Mouse (Mus musculus) right cerebral cortex, postnatal 25 days (tissue): ENCODE results near the gene Snf8.

Experiments
- DNase-seq: peaks from one replicate; pipeline ENCODE4 v3.0.0; 2022

Gene Snf8

DNA sequence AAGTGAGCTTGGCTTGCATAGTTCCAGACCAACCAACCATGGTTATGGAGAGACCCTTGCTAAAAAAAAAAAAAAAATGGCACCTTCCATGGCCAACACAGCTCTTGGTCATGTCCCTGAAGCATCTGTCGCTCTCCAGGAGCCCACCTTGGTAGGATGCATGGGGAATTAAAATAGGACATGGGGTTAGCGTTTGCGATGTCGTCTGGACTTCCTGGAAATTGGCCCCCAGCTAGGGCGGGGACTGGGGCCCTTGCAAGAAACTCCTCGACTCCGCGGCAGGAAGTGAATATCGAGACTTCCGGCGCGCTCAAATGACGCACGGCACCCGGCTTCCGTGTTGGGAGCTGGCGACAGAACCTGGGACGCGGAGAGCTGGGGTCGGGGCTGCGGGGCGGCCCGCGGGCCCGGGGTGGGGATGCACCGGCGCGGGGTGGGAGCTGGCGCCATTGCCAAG, at the start of gene Snf8:
TSS of gene Snf8 (plus strand) at position 290 of the 457 bp plus-strand sequence.
- DNase-seq, result peak; percentile 92

GRCm38 (mm10) chr11:95987854-95988447, 46.7 kb upstream of the Snf8 start:
- no peak for DNase-seq

GRCm38 (mm10) chr11:95988533-95988932, 46.2 kb upstream of the Snf8 start:
- DNase-seq, result no peak

DNA sequence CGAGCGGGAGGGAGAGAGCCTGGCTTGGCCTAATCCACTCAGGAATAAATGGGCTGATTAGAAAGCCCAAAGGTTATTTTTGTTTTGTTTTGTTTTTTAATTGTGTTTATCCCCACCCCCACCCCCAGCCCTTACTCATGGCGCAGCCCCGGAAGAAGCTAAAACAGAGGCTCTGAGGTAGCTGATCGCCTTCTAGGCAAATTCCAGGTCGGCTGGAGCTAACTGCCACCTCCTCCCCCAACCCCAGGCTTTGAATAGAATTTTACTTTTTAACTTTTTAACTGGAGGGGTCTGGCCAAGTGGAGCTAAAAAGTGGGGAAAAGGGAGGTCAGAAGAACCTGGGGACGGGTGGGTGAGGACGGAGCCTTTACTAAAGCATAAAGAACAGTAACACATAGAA, 44.8 kb upstream of the Snf8 start:
- DNase-seq, result no peak

DNA sequence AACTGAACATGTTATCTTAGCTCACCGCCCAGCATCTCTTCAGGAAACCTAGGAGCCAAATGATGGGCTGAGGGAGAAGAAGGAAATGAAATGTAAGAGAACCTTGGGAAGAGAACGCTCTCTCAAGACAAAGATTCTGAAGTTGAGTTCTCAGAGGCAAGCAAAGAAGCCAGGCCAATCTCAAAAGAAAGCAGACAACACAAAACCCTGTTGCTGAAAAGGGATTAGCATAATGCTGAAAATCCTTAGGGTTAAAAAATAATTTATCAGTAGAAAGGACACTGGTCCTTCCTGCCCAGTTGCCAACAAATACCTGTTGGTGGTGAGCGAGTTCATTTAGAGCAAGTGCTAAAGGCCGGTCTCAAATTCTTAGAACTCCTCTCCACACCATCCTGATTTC, 44.3 kb upstream of the Snf8 start:
- DNase-seq, result no peak

DNA sequence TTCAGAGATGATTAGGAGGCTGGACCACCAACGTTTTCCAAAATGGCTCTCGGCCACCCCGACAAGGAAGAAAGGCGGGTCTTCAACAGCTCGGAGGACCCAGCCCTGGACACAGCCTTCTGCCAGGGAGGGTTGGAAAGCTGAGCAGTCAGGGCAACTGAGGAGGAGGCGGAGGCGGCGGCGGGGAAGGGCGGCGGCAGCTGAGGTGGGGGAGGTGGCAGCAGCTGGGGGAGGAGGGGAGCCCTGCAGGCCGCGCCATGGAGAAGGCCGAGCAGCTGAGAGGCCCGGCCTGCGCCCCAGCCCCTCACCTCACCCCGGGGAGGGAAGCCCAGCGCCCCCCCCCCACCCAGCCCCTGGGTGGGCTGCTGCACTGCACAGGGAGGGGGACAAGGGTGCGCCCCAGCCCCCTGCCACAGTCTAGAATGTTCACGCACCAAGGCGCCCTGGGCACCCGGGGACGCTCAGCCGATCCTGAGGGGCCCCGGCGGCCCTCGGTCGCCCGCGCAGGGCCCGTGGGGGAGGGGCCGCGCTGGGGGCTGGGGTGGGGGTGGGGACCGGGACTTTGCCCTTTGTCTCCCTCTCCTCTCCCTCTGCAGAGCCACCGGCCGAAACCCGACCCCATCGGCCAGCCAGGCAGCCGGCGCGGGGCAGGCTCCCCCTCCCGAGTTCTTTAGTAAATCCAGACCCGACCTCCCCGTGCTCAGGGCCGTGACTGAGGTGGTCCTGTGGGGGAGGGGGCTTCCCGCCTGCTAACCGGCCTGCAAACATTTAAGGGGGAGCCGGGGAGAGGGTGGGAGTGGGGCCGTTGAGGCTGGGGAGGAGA, 43.6 kb upstream of the Snf8 start:
- DNase-seq, result peak; percentile 10

DNA sequence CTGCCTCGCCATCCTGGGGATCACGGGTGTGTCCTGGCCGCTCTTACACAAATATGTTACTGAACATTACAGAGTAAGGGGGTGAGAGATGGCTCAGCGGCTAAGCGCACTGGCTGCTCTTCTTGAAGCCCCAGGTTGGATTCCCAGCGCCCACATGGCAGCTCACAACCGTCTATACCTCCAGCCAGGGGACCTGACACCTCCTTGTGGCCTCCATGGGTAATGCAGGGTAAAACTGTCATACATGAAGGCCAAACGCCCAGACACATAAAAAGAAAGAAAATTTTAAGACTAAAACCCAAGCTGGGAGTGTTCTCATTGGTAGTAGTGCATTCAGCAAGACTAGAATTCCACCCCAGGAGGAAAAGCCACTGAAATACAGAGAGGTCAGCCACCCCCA, 40.5 kb upstream of the Snf8 start:
- DNase-seq, result no peak

DNA sequence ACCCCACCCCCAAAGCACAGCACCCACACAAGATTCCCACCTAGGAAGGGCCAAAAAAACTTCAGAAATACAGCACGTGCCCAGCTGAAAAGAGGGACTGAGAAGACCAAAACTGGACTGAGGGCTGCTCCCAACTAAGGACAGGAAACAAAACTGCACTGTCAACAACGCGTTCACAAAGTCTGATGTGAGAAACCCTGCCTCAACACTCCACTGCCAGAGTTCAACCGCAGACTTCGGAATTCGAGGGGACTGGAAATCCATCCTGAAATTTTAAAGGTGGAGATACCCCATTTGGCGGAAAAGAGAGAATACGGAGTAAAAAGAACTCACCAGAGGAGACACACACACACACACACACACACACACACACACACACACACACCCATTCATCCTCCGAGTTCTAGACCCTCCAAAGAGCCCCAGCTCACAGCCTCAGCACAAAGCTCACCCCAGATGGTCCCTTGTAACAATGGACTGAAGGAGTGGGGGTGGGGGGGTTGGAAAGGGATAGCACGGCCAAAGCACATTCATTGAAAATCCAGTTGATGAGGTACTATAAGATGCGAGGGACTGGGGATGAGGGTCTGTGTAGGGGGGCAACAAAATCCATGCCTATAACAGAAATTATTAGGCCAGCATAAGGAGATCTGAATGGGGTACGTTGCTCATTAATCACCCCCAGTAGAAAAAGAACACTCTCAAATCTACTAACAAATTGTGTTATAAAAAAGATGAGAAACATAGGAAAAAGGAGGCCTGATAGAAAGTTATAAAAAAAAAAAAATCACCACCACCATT, 31.4 kb upstream of the Snf8 start:
- DNase-seq, result no peak

- no peak for DNase-seq
These were observed 30.5 kb upstream of the Snf8 start for GRCm38 (mm10) chr11:96003969-96004792.

DNA sequence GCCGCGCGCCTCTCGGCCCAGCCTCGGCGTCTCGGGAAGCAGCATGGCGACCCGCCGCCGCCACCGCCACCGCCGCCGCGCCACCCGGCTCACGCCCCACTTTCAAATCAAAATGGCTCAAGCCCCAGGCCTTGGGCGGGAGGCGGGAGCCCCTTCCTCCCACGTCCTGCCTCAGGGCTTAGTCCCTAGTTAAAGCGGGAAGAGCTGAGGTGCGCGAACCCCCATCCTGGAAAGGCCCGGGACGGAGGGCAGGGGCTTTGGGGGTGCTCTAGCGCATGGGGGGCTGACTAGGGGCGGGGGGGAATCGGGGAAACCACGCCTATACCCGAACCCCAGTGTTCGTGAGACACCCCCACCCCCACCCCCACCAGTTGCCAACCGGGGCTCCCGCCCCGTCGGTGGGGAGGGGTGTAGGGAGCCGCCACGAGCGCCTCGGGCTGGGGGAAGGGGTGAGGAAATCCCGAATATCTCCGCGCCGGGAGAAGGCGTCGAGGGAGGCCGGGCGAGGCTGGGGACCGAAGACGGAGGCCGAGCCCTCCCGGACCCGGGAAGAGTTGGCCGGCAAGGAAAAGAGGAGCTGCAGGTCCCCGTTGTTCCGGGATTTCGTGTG, 29.8 kb upstream of the Snf8 start:
- no peak for DNase-seq

- DNase-seq, result peak; percentile 19
These were observed 29.0 kb upstream of the Snf8 start, which contains the start of gene Igf2bp1 for GRCm38 (mm10) chr11:96005403-96006271. Igf2bp1 (minus strand) TSS chr11:96005940.

DNA sequence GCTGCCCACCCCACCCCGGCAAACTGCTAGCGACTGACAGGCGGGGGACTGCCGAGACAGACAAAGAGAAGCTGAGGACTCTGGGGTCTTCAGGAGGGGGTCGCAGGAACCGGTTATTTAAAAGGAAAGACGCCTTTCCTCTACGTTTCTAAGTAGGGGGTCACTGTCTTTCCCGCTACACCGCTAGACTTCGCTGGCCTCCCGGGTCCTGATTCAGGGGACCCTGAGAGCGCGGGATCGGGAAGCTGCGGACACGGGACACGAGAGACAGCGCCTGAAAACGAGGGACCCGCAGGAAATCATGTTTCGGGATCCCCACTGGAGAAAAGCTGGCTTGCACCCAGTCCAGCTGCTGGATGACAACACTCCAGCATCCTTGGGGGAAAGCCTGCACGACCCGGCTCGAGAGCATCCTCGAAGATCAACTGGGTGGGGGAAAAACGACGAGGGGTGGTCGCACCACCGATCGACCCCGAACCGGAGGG, 28.3 kb upstream of the Snf8 start:
- no peak for DNase-seq

DNA sequence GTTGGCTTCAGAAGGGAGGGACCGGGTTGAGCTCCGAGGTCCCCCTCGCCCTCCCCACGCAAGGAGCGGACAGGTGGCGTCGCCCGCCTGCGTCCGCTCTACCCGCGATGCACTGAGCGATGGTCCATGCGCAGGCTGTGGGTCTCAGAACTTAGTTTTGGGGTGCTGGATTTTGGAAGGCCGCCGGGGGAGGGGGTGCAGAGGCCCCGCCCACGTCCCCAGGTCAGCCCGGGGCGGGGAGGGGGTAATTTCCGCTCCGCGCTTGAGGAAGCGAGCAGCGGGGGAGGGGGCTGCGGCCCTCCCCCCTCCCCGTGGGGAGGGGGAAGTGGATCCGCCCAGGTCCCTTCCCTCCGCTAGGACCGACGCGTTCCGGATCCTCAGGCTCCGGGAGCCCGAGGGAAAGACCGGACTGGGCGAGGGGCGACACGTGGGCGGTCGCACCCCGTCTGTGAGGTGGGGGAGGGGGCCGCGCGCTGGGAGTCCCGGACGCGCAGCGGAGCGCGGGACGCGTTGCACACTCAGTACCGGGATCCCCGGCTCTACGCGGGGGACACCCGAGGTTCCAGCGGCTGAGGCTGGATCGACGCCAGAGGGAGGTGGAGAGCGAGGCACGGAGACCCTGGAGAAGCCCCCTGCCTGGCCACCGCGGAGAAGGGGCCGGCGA, 27.7 kb upstream of the Snf8 start:
- DNase-seq, result peak; percentile 17

DNA sequence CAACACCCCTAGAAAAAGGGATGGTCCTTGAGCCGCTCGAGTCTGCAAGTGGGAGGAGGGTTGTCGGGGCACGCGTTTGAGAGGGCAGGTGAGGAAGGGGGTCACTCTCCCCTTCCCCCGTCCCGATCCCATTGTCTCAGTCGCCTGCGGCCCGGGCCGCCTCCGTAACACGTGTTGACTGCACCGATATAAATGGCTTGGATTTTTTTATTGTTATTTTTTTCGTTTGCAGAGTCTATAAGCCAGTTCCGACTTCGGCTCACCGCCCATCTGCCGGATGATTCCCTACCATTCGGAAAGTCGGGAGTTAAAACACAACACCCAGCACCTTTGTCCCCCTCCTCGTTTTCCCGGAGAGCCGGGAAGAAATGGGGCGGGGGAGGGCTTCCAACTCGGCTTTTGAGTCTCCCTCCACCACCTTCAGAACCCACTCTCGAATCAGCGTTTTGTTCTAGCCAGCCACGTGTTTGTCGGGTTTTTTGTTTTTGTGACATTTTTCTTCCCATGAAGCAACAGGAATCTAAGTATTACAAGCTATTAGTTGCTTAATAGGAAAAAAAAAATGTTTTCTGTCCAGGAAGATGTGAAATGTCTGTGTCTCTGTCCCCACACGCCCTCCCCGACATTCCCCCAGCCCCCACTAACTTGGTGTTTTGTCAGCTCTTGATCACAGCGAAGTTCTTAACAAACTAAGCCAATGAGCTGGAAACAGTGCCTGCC, 27.0 kb upstream of the Snf8 start:
- peak; percentile 8 for DNase-seq

GRCm38 (mm10) chr11:96008827-96009226, 25.9 kb upstream of the Snf8 start:
- no peak for DNase-seq

DNA sequence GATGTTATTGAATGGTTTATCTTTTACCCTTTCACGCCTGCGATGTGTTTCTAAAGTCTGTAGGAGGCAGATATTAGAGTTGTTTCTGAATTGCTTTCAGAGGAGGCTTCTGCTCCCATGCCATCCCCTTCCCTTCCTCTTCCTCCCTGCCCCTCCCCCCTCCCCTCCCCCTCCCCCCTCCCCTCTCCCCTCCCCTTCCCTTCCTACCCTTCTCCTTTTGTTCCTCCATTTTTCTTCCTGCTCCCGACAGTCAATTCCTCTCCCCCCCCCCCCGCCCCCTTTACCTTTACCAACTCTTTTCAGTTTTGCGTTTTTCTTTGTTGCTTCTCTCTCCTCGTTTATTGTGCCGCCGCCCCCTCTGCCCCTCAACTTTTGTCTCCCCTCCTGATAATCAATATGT, 22.7 kb upstream of the Snf8 start:
- no peak for DNase-seq

DNA sequence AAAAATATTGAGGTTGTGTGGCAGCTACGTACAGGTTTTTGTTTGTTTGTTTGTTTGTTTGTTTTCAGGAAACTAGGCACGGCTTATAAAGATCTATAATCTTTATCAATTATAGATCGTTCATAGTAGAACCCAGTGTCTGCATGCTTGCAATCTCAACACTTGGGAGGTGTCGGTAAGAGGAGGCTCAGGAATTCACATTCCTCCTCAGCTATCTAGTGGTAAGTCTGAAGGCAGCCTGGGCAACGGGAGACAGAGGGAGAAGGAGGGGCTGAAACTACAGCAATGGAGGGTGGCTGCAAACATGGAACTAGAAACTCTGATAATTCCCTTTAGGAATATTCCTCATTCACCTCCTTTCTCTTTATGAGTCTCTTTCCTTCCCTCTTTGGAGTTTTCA, 19.3 kb upstream of the Snf8 start:
- no peak for DNase-seq

DNA sequence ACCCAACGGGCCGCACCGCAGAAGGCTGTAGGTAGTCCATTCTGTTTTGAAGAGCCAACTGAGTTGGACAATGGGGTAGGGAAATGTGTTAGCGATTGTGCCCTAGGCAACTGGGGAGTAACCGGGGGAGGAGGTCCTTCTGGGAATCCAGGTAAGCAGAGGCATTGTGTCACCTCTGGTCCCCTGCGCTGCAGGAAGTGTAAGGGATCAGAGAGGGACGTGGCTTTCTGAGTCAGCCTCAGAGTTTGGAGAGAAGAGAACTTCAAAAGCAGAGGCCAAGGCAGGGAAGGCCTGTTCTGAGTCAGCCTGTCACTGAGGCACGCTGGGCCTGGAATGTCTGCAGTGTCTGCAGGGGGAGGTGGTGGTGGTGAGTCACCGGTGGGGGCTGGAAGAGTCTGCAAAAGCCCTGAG, 16.7 kb upstream of the Snf8 start:
- peak; percentile 26 for DNase-seq

DNA sequence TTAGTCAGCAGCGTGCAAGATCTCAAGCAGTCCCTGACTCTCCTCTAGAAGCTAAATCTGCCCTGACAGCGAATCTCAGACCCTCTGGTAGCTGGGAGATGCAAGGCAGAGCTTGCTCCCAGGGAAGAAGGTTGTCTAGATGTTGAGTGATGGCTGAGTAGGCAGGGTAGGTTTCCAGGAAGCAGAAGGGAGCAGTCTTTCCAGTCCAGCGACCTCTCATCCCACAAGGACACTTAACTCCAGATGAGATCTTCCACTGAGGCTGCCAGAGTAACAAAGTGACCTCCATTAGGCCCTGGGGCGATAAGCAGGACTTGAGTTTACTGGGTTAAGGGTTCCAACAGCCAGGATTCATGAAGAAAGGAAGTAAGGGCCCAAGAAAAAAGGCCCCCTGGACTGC, 14.1 kb upstream of the Snf8 start:
- no peak for DNase-seq

DNA sequence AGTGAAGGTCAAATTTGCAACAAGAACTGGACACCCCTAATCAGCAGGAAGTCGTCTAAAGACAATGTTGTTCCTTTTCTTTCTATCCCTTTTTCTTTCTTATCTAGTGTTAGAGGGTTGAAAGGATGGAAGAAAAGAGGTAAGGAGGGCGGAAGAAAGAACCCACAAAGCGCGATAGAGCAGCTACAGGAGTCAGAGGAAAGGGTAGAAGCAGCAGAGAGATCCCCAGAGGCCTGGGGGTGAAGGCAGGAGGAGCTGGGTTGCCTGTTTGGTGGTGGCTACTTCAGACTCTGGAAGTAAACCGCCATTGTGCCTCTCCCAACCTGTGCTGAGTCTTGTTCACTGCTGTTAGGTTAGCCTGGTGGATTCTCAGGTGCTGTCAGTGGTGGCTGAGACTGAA, 6.6 kb upstream of the Snf8 start:
- no peak for DNase-seq
